Mouse (Mus musculus): ENCODE measurements at regions not wholly inside any gene's neighbourhood (a gene's known extent, or its start where the extent isn't known, plus 50 kb on each side); places are given as distances from the start of the nearest gene placed in this dataset.

DNA sequence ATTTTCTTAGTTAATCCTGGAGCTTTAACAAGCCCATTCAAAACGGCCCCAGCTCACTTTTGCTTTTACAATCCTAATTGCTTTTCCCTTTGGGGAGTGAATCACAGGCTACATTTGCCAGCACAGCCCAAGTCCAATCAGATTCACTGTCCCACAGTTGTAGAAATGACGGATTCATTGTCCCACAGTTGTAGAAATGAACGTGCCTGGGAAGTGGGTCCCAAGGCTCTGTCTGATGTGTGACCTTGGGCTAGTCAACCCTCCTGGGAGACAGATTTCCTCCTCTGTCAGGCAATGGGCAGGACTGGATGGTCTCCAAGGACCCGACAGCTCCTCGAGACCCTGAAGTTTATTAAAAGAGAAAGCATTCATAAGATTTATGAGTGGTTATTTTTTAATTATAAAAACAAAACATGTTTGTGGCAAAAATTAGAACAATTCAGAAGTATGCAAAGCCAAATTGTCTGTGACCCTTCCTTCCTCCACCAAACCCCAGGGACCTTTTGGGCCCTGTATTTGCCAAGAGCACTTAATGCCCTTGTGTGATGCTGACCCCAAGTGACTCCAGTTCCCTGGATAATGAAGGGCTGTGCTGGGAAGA is 93.1 kb downstream of the Fam43a start:
- 53% methylated on average over 5 of the region's 5 CpGs for WGBS
- Histone ChIP-seq H3K36me3 (ENCODE audit: control insufficient read depth, insufficient read depth, low read length) (no peaks in the 10 kb centered on the region), H3K27ac (ENCODE audit: low read depth, low read length) (no peak overlapping the region), H3K4me3 (ENCODE audit: low read depth, low read length) (no peak overlapping the region), H3K27me3 (ENCODE audit: control insufficient read depth, insufficient read depth, low read length) (no peaks in the 10 kb centered on the region), H3K9me3 (ENCODE audit: control insufficient read depth, low read length) (no peaks in the 10 kb centered on the region), H3K4me2 (ENCODE audit: low read depth) (no peak overlapping the region), H3K4me1 (ENCODE audit: control insufficient read depth, insufficient read depth, low read length) (no peaks in the 10 kb centered on the region), H3K9ac (ENCODE audit: low read length) (no peak overlapping the region)
- ATAC-seq (ENCODE audit: insufficient read depth, low FRiP score, low TSS enrichment) (no peak), DNase-seq (ENCODE audit: low spot score) (no peak)

DNA sequence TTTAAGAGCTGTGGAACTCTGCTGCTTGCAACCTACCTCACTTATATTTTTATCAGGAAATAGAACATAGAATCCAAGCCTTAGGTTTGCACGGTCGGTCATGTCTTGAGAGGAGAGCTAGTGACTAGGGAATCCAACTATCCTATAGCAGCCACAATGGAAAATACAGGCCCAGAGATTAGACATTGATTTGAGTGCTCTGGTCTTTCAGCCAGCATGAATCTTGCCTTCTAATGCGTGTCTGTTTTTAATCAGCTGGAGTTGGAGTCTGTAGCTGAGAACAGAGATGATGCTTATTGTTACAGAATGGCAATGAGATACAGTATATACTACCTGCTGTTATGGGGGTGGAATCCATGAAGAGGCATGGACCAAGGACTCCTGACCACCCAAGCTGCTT is 93.7 kb downstream of the Fam43a start:
- Histone ChIP-seq H3K27ac (ENCODE audit: low read depth, low read length) (no peak overlapping the region), H3K27me3 (ENCODE audit: control insufficient read depth, insufficient read depth, low read length) (no peaks in the 10 kb centered on the region), H3K36me3 (ENCODE audit: control insufficient read depth, insufficient read depth, low read length) (no peaks in the 10 kb centered on the region), H3K9ac (ENCODE audit: low read length) (no peak overlapping the region), H3K9me3 (ENCODE audit: control insufficient read depth, low read length) (no peaks in the 10 kb centered on the region), H3K4me1 (ENCODE audit: control insufficient read depth, insufficient read depth, low read length) (no peaks in the 10 kb centered on the region), H3K4me2 (ENCODE audit: low read depth) (no peak overlapping the region), H3K4me3 (ENCODE audit: low read depth, low read length) (no peak overlapping the region)
- ATAC-seq (ENCODE audit: insufficient read depth, low FRiP score, low TSS enrichment) = no peak
- no peak for DNase-seq (ENCODE audit: low spot score)
- 82% methylated on average over 3 of the region's 3 CpGs for WGBS

DNA sequence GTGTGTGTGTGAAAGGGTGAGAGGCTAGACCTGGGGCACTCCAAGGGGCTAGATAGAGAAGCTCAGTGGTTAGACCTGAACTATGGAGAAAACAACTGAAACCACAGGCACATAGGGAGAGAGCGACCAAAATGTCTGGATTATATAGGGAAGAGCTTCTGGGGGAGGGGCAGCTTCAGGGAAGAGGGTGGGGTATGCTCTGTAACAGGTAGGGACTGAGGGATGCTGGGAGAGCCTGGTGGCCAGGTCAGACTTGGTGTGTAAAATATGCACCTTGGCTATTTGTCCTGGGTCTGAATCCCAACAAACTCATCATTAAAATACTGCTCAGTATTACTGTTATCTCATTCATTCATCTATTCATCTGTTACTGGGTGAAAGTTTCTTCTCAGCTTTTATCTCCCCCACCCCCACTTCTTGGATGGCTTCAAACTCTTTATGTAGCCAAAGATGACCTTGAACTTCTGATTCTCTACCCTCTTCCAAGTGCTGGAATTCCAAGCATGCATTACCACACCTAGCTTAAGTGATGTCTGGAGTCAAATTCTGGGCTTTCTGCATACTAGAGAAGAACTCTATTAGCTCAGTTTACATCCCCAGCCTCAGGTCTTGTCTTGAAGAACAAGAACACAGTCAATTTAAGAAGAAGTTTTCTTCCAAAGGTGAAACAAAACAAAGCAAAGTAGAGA is 94.5 kb downstream of the Fam43a start:
- H3K9ac ChIP-seq (ENCODE audit: low read length) = no peak overlapping the region
- no peaks in the 10 kb centered on the region for H3K4me1 ChIP-seq (ENCODE audit: control insufficient read depth, insufficient read depth, low read length)
- H3K27me3 ChIP-seq (ENCODE audit: control insufficient read depth, insufficient read depth, low read length) = no peaks in the 10 kb centered on the region
- no peak overlapping the region for H3K4me2 ChIP-seq (ENCODE audit: low read depth)
- WGBS = 85% methylated on average over 1 of the region's 1 CpGs
- no peak for DNase-seq (ENCODE audit: low spot score)
- no peak overlapping the region for H3K27ac ChIP-seq (ENCODE audit: low read depth, low read length)
- no peaks in the 10 kb centered on the region for H3K36me3 ChIP-seq (ENCODE audit: control insufficient read depth, insufficient read depth, low read length)
- no peaks in the 10 kb centered on the region for H3K9me3 ChIP-seq (ENCODE audit: control insufficient read depth, low read length)
- no peak for ATAC-seq (ENCODE audit: insufficient read depth, low FRiP score, low TSS enrichment)
- H3K4me3 ChIP-seq (ENCODE audit: low read depth, low read length) = no peak overlapping the region

DNA sequence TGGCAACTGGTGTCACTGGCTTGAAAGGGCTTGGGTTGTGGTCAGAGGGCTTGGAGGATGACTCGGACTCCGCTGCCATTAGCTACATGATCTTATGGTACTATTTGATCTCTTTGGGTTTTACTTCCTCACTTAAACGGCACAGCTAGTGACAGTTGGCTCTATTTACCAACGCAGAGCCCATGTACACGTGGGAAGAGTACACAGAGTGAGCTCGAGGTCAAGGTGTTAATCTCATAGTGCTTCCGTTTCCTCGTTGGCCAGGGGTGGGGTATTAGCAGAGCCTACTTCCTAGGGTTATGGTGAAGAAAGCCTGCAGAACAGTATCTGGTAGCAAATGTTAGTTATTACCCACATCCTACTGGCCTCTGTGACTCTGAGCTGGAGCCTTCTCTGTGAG is 96.2 kb downstream of the Fam43a start:
- Histone ChIP-seq H3K9me3 (ENCODE audit: control insufficient read depth, low read length) (no peaks in the 10 kb centered on the region), H3K4me2 (ENCODE audit: low read depth) (no peak overlapping the region), H3K9ac (ENCODE audit: low read length) (no peak overlapping the region), H3K27ac (ENCODE audit: low read depth, low read length) (no peak overlapping the region), H3K36me3 (ENCODE audit: control insufficient read depth, insufficient read depth, low read length) (no peaks in the 10 kb centered on the region), H3K4me3 (ENCODE audit: low read depth, low read length) (no peak overlapping the region), H3K27me3 (ENCODE audit: control insufficient read depth, insufficient read depth, low read length) (no peaks in the 10 kb centered on the region), H3K4me1 (ENCODE audit: control insufficient read depth, insufficient read depth, low read length) (no peaks in the 10 kb centered on the region)
- 82% methylated on average over 8 of the region's 8 CpGs for WGBS
- ATAC-seq (ENCODE audit: insufficient read depth, low FRiP score, low TSS enrichment) = no peak
- no peak for DNase-seq (ENCODE audit: low spot score)

DNA sequence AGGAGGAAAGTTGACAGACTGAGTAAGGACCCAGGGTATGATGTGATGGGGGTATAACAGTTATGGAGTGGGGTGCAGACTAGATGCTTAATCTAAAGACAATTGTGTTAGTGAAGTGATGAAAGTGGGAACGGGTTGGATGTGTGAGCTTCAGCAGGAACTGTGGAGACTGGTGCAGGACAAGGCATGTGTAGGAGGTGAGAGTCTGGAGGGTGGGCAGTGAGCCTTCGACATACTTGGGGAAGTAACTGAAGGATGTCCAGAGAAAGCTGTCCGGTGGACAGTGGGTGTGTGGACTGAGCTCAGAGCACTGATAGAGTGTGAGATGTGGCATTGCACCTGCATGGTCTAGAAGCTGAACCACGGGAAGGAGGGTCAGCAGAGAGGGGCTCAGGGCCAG is 97.7 kb downstream of the Fam43a start:
- no peak for ATAC-seq (ENCODE audit: insufficient read depth, low FRiP score, low TSS enrichment)
- whole genome bisulfite sequencing = 90% methylated on average over 4 of the region's 4 CpGs
- H3K4me3 ChIP-seq (ENCODE audit: low read depth, low read length) = no peak overlapping the region

DNA sequence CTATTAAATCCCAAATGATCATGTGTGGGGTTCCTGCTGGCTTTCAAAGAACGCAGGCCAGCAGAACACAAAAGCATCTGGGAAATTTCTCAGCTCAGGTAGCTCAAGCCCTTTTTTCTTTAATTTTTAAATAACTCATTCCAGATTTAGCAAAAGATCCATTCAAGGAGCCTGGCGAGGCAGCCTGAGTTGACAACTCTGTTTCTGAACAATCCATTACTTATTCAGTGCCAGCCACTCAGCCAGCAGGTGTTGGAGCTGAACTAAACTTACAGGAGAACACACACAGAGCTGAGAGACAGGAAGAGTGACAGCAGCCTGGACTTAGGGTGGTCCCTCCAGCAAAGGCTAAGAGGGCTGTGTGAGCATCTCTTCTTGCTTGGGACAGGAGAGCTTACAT is 98.3 kb downstream of the Fam43a start:
- H3K36me3 ChIP-seq (ENCODE audit: control insufficient read depth, insufficient read depth, low read length) = no peaks in the 10 kb centered on the region
- ATAC-seq (ENCODE audit: insufficient read depth, low FRiP score, low TSS enrichment) = no peak
- no peaks in the 10 kb centered on the region for H3K4me1 ChIP-seq (ENCODE audit: control insufficient read depth, insufficient read depth, low read length)
- H3K4me2 ChIP-seq (ENCODE audit: low read depth) = no peak overlapping the region
- no peak overlapping the region for H3K4me3 ChIP-seq (ENCODE audit: low read depth, low read length)
- H3K27me3 ChIP-seq (ENCODE audit: control insufficient read depth, insufficient read depth, low read length) = no peaks in the 10 kb centered on the region
- no peak overlapping the region for H3K27ac ChIP-seq (ENCODE audit: low read depth, low read length)
- H3K9ac ChIP-seq (ENCODE audit: low read length) = no peak overlapping the region
- 56% methylated on average over 2 of the region's 2 CpGs for WGBS
- DNase-seq (ENCODE audit: low spot score) = no peak
- H3K9me3 ChIP-seq (ENCODE audit: control insufficient read depth, low read length) = no peaks in the 10 kb centered on the region

More for the DNA sequence above, 97.7 kb downstream of the Fam43a start:
- Histone ChIP-seq H3K27me3 (ENCODE audit: control insufficient read depth, insufficient read depth, low read length) (no peaks in the 10 kb centered on the region), H3K4me2 (ENCODE audit: low read depth) (no peak overlapping the region), H3K9ac (ENCODE audit: low read length) (no peak overlapping the region), H3K4me1 (ENCODE audit: control insufficient read depth, insufficient read depth, low read length) (no peaks in the 10 kb centered on the region), H3K36me3 (ENCODE audit: control insufficient read depth, insufficient read depth, low read length) (no peaks in the 10 kb centered on the region), H3K27ac (ENCODE audit: low read depth, low read length) (no peak overlapping the region), H3K9me3 (ENCODE audit: control insufficient read depth, low read length) (no peaks in the 10 kb centered on the region)
- no peak for DNase-seq (ENCODE audit: low spot score)

DNA sequence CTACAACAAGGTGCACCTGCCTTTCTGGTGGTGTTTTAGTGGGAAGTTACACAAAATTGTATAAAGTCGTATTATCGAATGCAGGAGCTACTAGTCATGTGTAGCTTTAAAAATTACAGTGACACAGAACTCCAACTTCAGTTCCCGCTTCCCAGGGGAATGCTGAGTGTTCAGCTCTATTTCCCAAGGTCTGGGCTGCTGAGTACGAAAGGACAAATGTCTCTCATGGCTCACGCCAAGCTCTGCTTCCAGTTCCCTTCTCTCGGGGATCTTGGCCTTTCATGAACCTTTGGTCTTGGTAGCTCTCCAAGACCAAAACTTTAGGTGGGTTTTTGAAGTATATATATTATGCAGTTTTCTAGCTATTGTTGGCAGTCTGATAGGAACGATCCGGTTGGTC is 104.3 kb downstream of the Fam43a start:
- no peak overlapping the region for H3K9ac ChIP-seq (ENCODE audit: low read length)
- H3K9me3 ChIP-seq (ENCODE audit: control insufficient read depth, low read length) = no peaks in the 10 kb centered on the region
- H3K4me1 ChIP-seq (ENCODE audit: control insufficient read depth, insufficient read depth, low read length) = no peaks in the 10 kb centered on the region
- WGBS = 92% methylated on average over 8 of the region's 8 CpGs
- H3K36me3 ChIP-seq (ENCODE audit: control insufficient read depth, insufficient read depth, low read length) = no peaks in the 10 kb centered on the region
- H3K27ac ChIP-seq (ENCODE audit: low read depth, low read length) = no peak overlapping the region
- DNase-seq (ENCODE audit: low spot score) (no peak), ATAC-seq (ENCODE audit: insufficient read depth, low FRiP score, low TSS enrichment) (no peak)
- no peaks in the 10 kb centered on the region for H3K27me3 ChIP-seq (ENCODE audit: control insufficient read depth, insufficient read depth, low read length)
- no peak overlapping the region for H3K4me2 ChIP-seq (ENCODE audit: low read depth)
- H3K4me3 ChIP-seq (ENCODE audit: low read depth, low read length) = no peak overlapping the region

DNA sequence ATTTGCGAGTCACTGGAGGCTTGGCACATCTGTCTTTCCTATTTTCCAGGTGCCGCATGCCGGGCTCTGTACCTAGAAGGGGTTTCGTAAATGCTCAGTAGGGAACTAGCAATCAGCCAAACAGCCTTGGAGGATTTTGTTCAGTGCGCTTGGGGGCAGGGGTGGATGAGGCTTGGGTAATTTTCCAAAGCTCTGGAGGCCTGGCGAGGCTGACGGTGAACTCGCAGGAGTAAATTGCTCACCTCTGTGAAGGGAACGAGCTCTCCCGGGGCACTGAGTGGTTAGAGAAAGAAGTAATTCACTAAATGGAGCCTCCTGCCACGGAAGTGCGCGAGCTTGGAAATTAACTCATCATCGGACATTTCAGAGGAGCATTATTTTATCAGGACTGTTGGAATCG is 110.0 kb downstream of the Fam43a start:
- Histone ChIP-seq H3K9ac (ENCODE audit: low read length) (no peak overlapping the region), H3K9me3 (ENCODE audit: control insufficient read depth, low read length) (no peaks in the 10 kb centered on the region), H3K27ac (ENCODE audit: low read depth, low read length) (no peak overlapping the region), H3K27me3 (ENCODE audit: control insufficient read depth, insufficient read depth, low read length) (no peaks in the 10 kb centered on the region), H3K4me1 (ENCODE audit: control insufficient read depth, insufficient read depth, low read length) (no peaks in the 10 kb centered on the region), H3K4me3 (ENCODE audit: low read depth, low read length) (no peak overlapping the region), H3K36me3 (ENCODE audit: control insufficient read depth, insufficient read depth, low read length) (no peaks in the 10 kb centered on the region), H3K4me2 (ENCODE audit: low read depth) (no peak overlapping the region)
- 46% methylated on average over 15 of the region's 15 CpGs for WGBS
- no peak for ATAC-seq (ENCODE audit: insufficient read depth, low FRiP score, low TSS enrichment)
- DNase-seq (ENCODE audit: low spot score) = no peak

DNA sequence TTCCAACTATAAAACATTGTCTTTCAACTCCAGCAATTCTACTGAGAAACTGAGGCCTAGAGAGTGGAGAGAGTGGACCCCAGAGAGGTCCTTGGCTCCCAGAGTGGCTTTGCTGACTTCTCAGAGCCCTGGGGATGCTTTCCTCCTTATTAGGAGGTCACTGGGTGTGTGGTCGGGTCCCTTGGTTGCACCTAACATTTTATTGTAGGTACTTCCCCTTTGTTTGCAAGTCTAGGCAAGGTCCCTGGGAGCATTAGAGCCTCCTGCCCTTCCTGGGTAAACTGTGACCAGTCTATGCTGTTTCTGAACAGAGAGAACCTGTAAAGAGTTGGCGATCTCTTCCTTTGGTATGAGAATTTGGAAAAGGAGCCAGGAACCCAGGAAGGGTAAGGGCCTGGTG is 110.5 kb downstream of the Fam43a start:
- 48% methylated on average over 2 of the region's 2 CpGs for WGBS
- Histone ChIP-seq H3K4me1 (ENCODE audit: control insufficient read depth, insufficient read depth, low read length) (no peaks in the 10 kb centered on the region), H3K4me3 (ENCODE audit: low read depth, low read length) (no peak overlapping the region), H3K9ac (ENCODE audit: low read length) (no peak overlapping the region), H3K27me3 (ENCODE audit: control insufficient read depth, insufficient read depth, low read length) (no peaks in the 10 kb centered on the region), H3K9me3 (ENCODE audit: control insufficient read depth, low read length) (no peaks in the 10 kb centered on the region), H3K4me2 (ENCODE audit: low read depth) (no peak overlapping the region), H3K27ac (ENCODE audit: low read depth, low read length) (no peak overlapping the region), H3K36me3 (ENCODE audit: control insufficient read depth, insufficient read depth, low read length) (no peaks in the 10 kb centered on the region)
- DNase-seq (ENCODE audit: low spot score) (no peak), ATAC-seq (ENCODE audit: insufficient read depth, low FRiP score, low TSS enrichment) (no peak)

All from neural tube, embryonic 11.5 days (tissue).